Mouse (Mus musculus) midbrain, embryonic 15.5 days (tissue): ENCODE data around the gene Gda. TPM values are rescaled to one million over a fixed set of nuclear protein-coding genes. Genes with fewer than 3 reads are reported as not detected.

Source experiments
- ATAC-seq: fragments of 200-750 bp; cut with Nextera tagmentation; replicated peaks from 2 replicates; pipeline ENCODE4 v1.8.0; 2017; ENCODE audit warnings: moderate TSS enrichment
- H3K27ac ChIP-seq: fragments of 300-500 bp; sonication (generic); 2 replicates; pipeline ENCODE4 v1.5.1; 2015; ENCODE audit warnings: mild to moderate bottlenecking, inconsistent platforms
- H3K27me3 ChIP-seq: fragments of 300-500 bp; sonication (generic); replicated peaks from 2 replicates; pipeline ENCODE4 v1.6.1; 2015; ENCODE audit warnings: inconsistent platforms
- H3K36me3 ChIP-seq: fragments of 300-500 bp; sonication (generic); replicated peaks from 2 replicates; pipeline ENCODE4 v1.6.1; 2015; ENCODE audit warnings: inconsistent platforms
- H3K4me1 ChIP-seq: fragments of 300-500 bp; sonication (generic); 2 replicates; pipeline ENCODE4 v1.6.1; 2015; ENCODE audit warnings: inconsistent platforms
- H3K4me2 ChIP-seq: fragments of 300-500 bp; sonication (generic); 2 replicates; pipeline ENCODE4 v1.6.1; 2015; ENCODE audit warnings: inconsistent platforms, mild to moderate bottlenecking, moderate library complexity
- H3K4me3 ChIP-seq: fragments of 300-500 bp; sonication (generic); 2 replicates; pipeline ENCODE4 v1.5.1; 2015; ENCODE audit warnings: mild to moderate bottlenecking, inconsistent platforms
- H3K9ac ChIP-seq: fragments of 300-500 bp; sonication (generic); 2 replicates; pipeline ENCODE4 v1.6.1; 2015; ENCODE audit warnings: mild to moderate bottlenecking, inconsistent platforms
- H3K9me3 ChIP-seq: fragments of 300-500 bp; sonication (generic); 2 replicates; pipeline ENCODE4 v1.6.1; 2016; ENCODE audit warnings: inconsistent platforms
- WGBS: fragments of 180-500 bp; shearing (Covaris S2); methylation state at CpG from one replicate; pipeline ENCODE4 v1.1.7; 2015; ENCODE audit warnings: mixed read lengths; 5-methylcytosine and 5-hydroxymethylcytosine counted together
- polyA plus RNA-seq: library from polyadenylated mRNA; unstranded; fragments of >200 nt; fragmentation: Nextera tagmentation; extraction: Ambion mirVana; gene quantifications from 2 replicates; pipeline ENCODE4 v1.2.1, GENCODE M21; 2015

Gda gene
- polyA plus RNA-seq, 1 experiment from 2014 or later: 0.77 TPM

GRCm38 (mm10) chr19:21436566-21436965 lies 36.7 kb downstream of the Gda start:
- no peak overlapping the region for H3K4me3 ChIP-seq
- H3K36me3 ChIP-seq: no peaks in the 10 kb centered on the region
- H3K27me3 ChIP-seq: no peaks in the 10 kb centered on the region
- no peak overlapping the region for H3K4me2 ChIP-seq
- H3K9ac ChIP-seq: no peak overlapping the region
- 92% methylated on average over 3 of the region's 3 CpGs for WGBS
- H3K4me1 ChIP-seq: no peaks in the 10 kb centered on the region
- no peaks in the 10 kb centered on the region for H3K9me3 ChIP-seq
- no peak overlapping the region for H3K27ac ChIP-seq
- ATAC-seq: no peak

GRCm38 (mm10) chr19:21433348-21433747 lies 39.9 kb downstream of the Gda start:
- H3K4me2 ChIP-seq: no peak overlapping the region
- H3K4me3 ChIP-seq: no peak overlapping the region
- no peaks in the 10 kb centered on the region for H3K36me3 ChIP-seq
- H3K9ac ChIP-seq: no peak overlapping the region
- H3K4me1 ChIP-seq: no peaks in the 10 kb centered on the region
- no peak for ATAC-seq
- H3K27ac ChIP-seq: no peak overlapping the region
- no peaks in the 10 kb centered on the region for H3K9me3 ChIP-seq
- WGBS: 87% methylated on average over 4 of the region's 4 CpGs
- no peaks in the 10 kb centered on the region for H3K27me3 ChIP-seq

GRCm38 (mm10) chr19:21432879-21433278 lies 40.4 kb downstream of the Gda start:
- ATAC-seq: no peak
- H3K9me3 ChIP-seq: no peaks in the 10 kb centered on the region
- H3K4me1 ChIP-seq: no peaks in the 10 kb centered on the region
- H3K27ac ChIP-seq: no peak overlapping the region
- 84% methylated on average over 2 of the region's 2 CpGs for WGBS
- no peaks in the 10 kb centered on the region for H3K36me3 ChIP-seq
- no peak overlapping the region for H3K4me2 ChIP-seq
- no peaks in the 10 kb centered on the region for H3K27me3 ChIP-seq
- no peak overlapping the region for H3K4me3 ChIP-seq
- H3K9ac ChIP-seq: no peak overlapping the region

- over 99% methylated on average over 3 of the region's 3 CpGs for WGBS
- H3K4me2 ChIP-seq: no peak overlapping the region
Observed at GRCm38 (mm10) chr19:21432286-21432685, 41.0 kb downstream of the Gda start.

GRCm38 (mm10) chr19:21425391-21425790 lies 47.9 kb downstream of the Gda start:
- Histone ChIP-seq H3K4me1 (no peaks in the 10 kb centered on the region), H3K4me3 (no peak overlapping the region), H3K27ac (no peak overlapping the region), H3K27me3 (no peaks in the 10 kb centered on the region), H3K9me3 (no peaks in the 10 kb centered on the region), H3K9ac (no peak overlapping the region), H3K4me2 (no peak overlapping the region), H3K36me3 (no peaks in the 10 kb centered on the region)
- ATAC-seq: no peak
- 88% methylated on average over 4 of the region's 4 CpGs for WGBS

More at GRCm38 (mm10) chr19:21432286-21432685, 41.0 kb downstream of the Gda start:
- H3K27ac ChIP-seq: no peak overlapping the region
- H3K36me3 ChIP-seq: no peaks in the 10 kb centered on the region
- ATAC-seq: no peak
- H3K9ac ChIP-seq: no peak overlapping the region
- H3K4me3 ChIP-seq: no peak overlapping the region
- H3K4me1 ChIP-seq: no peaks in the 10 kb centered on the region
- no peaks in the 10 kb centered on the region for H3K9me3 ChIP-seq
- H3K27me3 ChIP-seq: no peaks in the 10 kb centered on the region

- Histone ChIP-seq H3K27me3 (no peaks in the 10 kb centered on the region), H3K36me3 (no peaks in the 10 kb centered on the region), H3K4me3 (no peak overlapping the region), H3K4me2 (no peak overlapping the region), H3K27ac (no peak overlapping the region), H3K4me1 (no peaks in the 10 kb centered on the region), H3K9me3 (no peaks in the 10 kb centered on the region), H3K9ac (no peak overlapping the region)
- ATAC-seq: no peak
- WGBS: 88% methylated on average over 7 of the region's 7 CpGs
Observed at GRCm38 (mm10) chr19:21423731-21424130, 49.5 kb downstream of the Gda start.

- H3K4me1 ChIP-seq: no peaks in the 10 kb centered on the region
- no peak overlapping the region for H3K9ac ChIP-seq
- H3K4me2 ChIP-seq: no peak overlapping the region
- H3K27ac ChIP-seq: no peak overlapping the region
- no peaks in the 10 kb centered on the region for H3K27me3 ChIP-seq
- no peaks in the 10 kb centered on the region for H3K9me3 ChIP-seq
- no peak overlapping the region for H3K4me3 ChIP-seq
- no peak for ATAC-seq
- no peaks in the 10 kb centered on the region for H3K36me3 ChIP-seq
- WGBS: 91% methylated on average over 5 of the region's 5 CpGs
Observed at GRCm38 (mm10) chr19:21418418-21418817, 54.8 kb downstream of the Gda start.

GRCm38 (mm10) chr19:21415377-21415776 lies 57.9 kb downstream of the Gda start:
- H3K36me3 ChIP-seq: no peaks in the 10 kb centered on the region
- ATAC-seq: no peak

GRCm38 (mm10) chr19:21409178-21409577 lies 64.1 kb downstream of the Gda start:
- ATAC-seq: no peak
- Histone ChIP-seq H3K9me3 (no peaks in the 10 kb centered on the region), H3K4me3 (no peak overlapping the region), H3K36me3 (no peaks in the 10 kb centered on the region), H3K27me3 (no peaks in the 10 kb centered on the region), H3K4me2 (no peak overlapping the region), H3K27ac (no peak overlapping the region), H3K4me1 (no peaks in the 10 kb centered on the region), H3K9ac (no peak overlapping the region)
- WGBS: 93% methylated on average over 4 of the region's 4 CpGs

More at GRCm38 (mm10) chr19:21415377-21415776, 57.9 kb downstream of the Gda start:
- H3K4me2 ChIP-seq: no peak overlapping the region
- H3K4me1 ChIP-seq: no peaks in the 10 kb centered on the region
- H3K9me3 ChIP-seq: no peaks in the 10 kb centered on the region
- no peaks in the 10 kb centered on the region for H3K27me3 ChIP-seq
- no peak overlapping the region for H3K9ac ChIP-seq
- WGBS: 79% methylated on average over 3 of the region's 3 CpGs
- H3K4me3 ChIP-seq: no peak overlapping the region
- H3K27ac ChIP-seq: no peak overlapping the region

GRCm38 (mm10) chr19:21407363-21407762 lies 65.9 kb downstream of the Gda start:
- WGBS: 74% methylated on average over 1 of the region's 1 CpGs
- Histone ChIP-seq H3K4me3 (no peak overlapping the region), H3K9ac (no peak overlapping the region), H3K4me2 (no peak overlapping the region), H3K27ac (no peak overlapping the region), H3K27me3 (no peaks in the 10 kb centered on the region), H3K36me3 (no peaks in the 10 kb centered on the region), H3K9me3 (no peaks in the 10 kb centered on the region), H3K4me1 (no peaks in the 10 kb centered on the region)
- no peak for ATAC-seq

GRCm38 (mm10) chr19:21397994-21398393 lies 75.3 kb downstream of the Gda start:
- Histone ChIP-seq H3K4me2 (no peak overlapping the region), H3K9ac (no peak overlapping the region), H3K9me3 (no peaks in the 10 kb centered on the region), H3K27me3 (no peaks in the 10 kb centered on the region), H3K4me1 (no peaks in the 10 kb centered on the region), H3K4me3 (no peak overlapping the region), H3K27ac (no peak overlapping the region), H3K36me3 (no peaks in the 10 kb centered on the region)
- no peak for ATAC-seq

GRCm38 (mm10) chr19:21396364-21396763 lies 76.9 kb downstream of the Gda start:
- no peaks in the 10 kb centered on the region for H3K27me3 ChIP-seq
- no peak overlapping the region for H3K4me3 ChIP-seq
- H3K36me3 ChIP-seq: no peaks in the 10 kb centered on the region
- no peak for ATAC-seq
- H3K4me2 ChIP-seq: no peak overlapping the region
- WGBS: 95% methylated on average over 7 of the region's 7 CpGs
- H3K27ac ChIP-seq: no peak overlapping the region
- H3K9me3 ChIP-seq: no peaks in the 10 kb centered on the region
- H3K9ac ChIP-seq: no peak overlapping the region
- no peaks in the 10 kb centered on the region for H3K4me1 ChIP-seq

- Histone ChIP-seq H3K4me2 (no peak overlapping the region), H3K27ac (no peak overlapping the region), H3K4me3 (no peak overlapping the region), H3K4me1 (no peaks in the 10 kb centered on the region), H3K9me3 (no peaks in the 10 kb centered on the region), H3K36me3 (no peaks in the 10 kb centered on the region), H3K27me3 (no peaks in the 10 kb centered on the region), H3K9ac (no peak overlapping the region)
- WGBS: 92% methylated on average over 7 of the region's 7 CpGs
- no peak for ATAC-seq
Observed at GRCm38 (mm10) chr19:21390904-21391303, 82.3 kb downstream of the Gda start.

- ATAC-seq: no peak
- H3K4me1 ChIP-seq: no peaks in the 10 kb centered on the region
- no peak overlapping the region for H3K27ac ChIP-seq
- H3K4me2 ChIP-seq: no peak overlapping the region
- H3K27me3 ChIP-seq: no peaks in the 10 kb centered on the region
- 79% methylated on average over 2 of the region's 2 CpGs for WGBS
- H3K4me3 ChIP-seq: no peak overlapping the region
- no peak overlapping the region for H3K9ac ChIP-seq
- H3K36me3 ChIP-seq: no peaks in the 10 kb centered on the region
- no peaks in the 10 kb centered on the region for H3K9me3 ChIP-seq
Observed at GRCm38 (mm10) chr19:21386842-21387241, 86.4 kb downstream of the Gda start.
